17 mouse cellular contexts compared by ENCODE assay signal in the genomic region with DNA sequence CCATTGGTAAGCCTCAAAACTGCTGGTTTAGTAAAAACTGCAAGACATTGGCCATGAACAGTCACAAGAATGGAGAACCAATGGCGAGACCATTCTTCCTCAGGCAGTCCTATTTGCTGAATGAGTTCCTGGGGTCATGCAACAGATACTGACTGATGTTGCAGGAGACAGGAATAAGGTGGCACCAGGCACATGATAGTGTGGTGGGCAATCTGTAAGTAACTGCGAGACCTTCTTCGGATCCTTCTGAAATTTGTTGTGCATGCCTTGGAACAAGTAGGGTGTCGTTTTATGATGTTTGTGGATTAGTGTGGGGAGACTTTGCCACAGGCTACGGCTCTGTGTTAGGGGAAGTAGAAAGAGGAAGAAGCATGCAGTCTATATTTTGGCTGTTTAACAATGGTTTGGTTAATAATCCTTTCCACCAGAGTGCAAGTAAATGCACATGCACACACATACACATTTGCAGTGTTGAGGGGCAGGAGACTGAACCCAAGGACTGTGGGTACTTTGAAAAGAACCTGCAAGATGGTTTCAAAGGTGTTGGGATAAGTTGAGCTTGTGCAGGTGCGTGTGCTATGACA.
DNase-seq lines count a peak whose midpoint lies in the region; ATAC-seq and TF ChIP-seq lines count a peak whose summit lies in the region.
"Had no signal": no experiment of that assay in that cellular context is flagged by ENCODE, and none has a peak within 500 bp of the region (broad histone marks: within the 10 kb centered on the region; RNA-seq: fewer than 3 reads in every experiment).

No protein-coding gene starts in this region.

- no peak for TF ChIP-seq POLR2A in myocyte (IDR thresholded peaks at IDR 0.05; ENCODE audit: insufficient read length, low read depth)

- intact Hi-C loops in left cerebral cortex, adult 2 months (cut with DNase I) = loop anchor here (1.0 to 5.0 kb wide), 4 partner anchors 45 to 196 kb away; no protein-coding TSS in a partner anchor

- H3K4me3 ChIP-seq in left cerebral cortex, adult 2 months = no peak overlapping the region
- no peak overlapping the region for H3K4me3 ChIP-seq in embryonic facial prominence, embryonic 11.5 days (ENCODE audit: low read depth, low read length)
- no peak overlapping the region for H3K4me3 ChIP-seq in limb, embryonic 11.5 days (ENCODE audit: low read depth, low read length)
- H3K4me3 ChIP-seq in myocyte = no peak overlapping the region
- H3K4me3 ChIP-seq: forebrain, embryonic 13.5 days; gastrocnemius, adult 2 months; midbrain, embryonic 15.5 days; neural tube, embryonic 12.5 days had no signal

- no peak overlapping the region for H3K4me2 ChIP-seq in embryonic facial prominence, embryonic 11.5 days (ENCODE audit: low read depth, low read length)
- H3K4me2 ChIP-seq in limb, embryonic 11.5 days (ENCODE audit: low read depth, severe bottlenecking) = no peak overlapping the region
- peak overlapping the region; percentile 21 for H3K4me2 ChIP-seq in myocyte (ENCODE audit: low read depth)
- H3K4me2 ChIP-seq: forebrain, embryonic 13.5 days; heart, embryonic 11.5 days; midbrain, embryonic 15.5 days; neural tube, embryonic 12.5 days had no signal

- 89% methylated on average over 6 of the region's 6 CpGs for whole genome bisulfite sequencing in embryonic facial prominence, embryonic 11.5 days
- whole genome bisulfite sequencing in limb, embryonic 11.5 days = 86% methylated on average over 6 of the region's 6 CpGs

- peak overlapping the region; percentile 57 for H3K27ac ChIP-seq in left cerebral cortex, adult 2 months
- H3K27ac ChIP-seq in embryonic facial prominence, embryonic 11.5 days (replicated peaks; ENCODE audit: low read depth, low read length) = 0 out of 2 replicates have a peak overlapping the region, but pooled peaks have one; percentile 13
- H3K27ac ChIP-seq in limb, embryonic 11.5 days (replicated peaks; ENCODE audit: low read depth, low read length) = peak overlapping the region; percentile 88
- H3K27ac ChIP-seq: forebrain, embryonic 13.5 days; gastrocnemius, adult 2 months; liver, embryonic 14.5 days; midbrain, embryonic 15.5 days; neural tube, embryonic 12.5 days had no signal

- no peak overlapping the region for H3ac ChIP-seq in myocyte (ENCODE audit: control insufficient read depth, insufficient read length)

- H3K79me2 ChIP-seq in myocyte (ENCODE audit: control insufficient read depth, insufficient read depth) = no peaks in the 10 kb centered on the region

- no peak for DNase-seq in left cerebral cortex, adult 2 months (ENCODE audit: extremely low spot score in 1 of 2, low spot score in 2 of 2)
- no peak for DNase-seq in left cerebral cortex, adult 18-20 months (ENCODE audit: low spot score in 2 of 2)
- no peak for DNase-seq in embryonic facial prominence, embryonic 11.5 days (ENCODE audit: low spot score)
- no peak for DNase-seq in limb, embryonic 11.5 days (ENCODE audit: low spot score)
- DNase-seq in lung, postnatal 14 days = no peak
- DNase-seq in frontal cortex, postnatal 36 days (ENCODE audit: low spot score in 2 of 2) = no peak
- DNase-seq in kidney, adult 18-20 months = no peak
- DNase-seq: adrenal gland, adult 8-10 months; cerebellum, adult 9-10 months; gastrocnemius, adult 2 months; lung, postnatal 10 days had no signal

- no peaks in the 10 kb centered on the region for H3K27me3 ChIP-seq in embryonic facial prominence, embryonic 11.5 days (ENCODE audit: control insufficient read depth, insufficient read depth, low read length)
- no peaks in the 10 kb centered on the region for H3K27me3 ChIP-seq in limb, embryonic 11.5 days (ENCODE audit: control insufficient read depth, insufficient read depth, low read length)
- H3K27me3 ChIP-seq in myocyte (ENCODE audit: control insufficient read depth, insufficient read depth, insufficient read length) = no peaks in the 10 kb centered on the region
- H3K27me3 ChIP-seq: forebrain, embryonic 13.5 days; midbrain, embryonic 15.5 days; neural tube, embryonic 12.5 days had no signal

- no peaks in the 10 kb centered on the region for H3K36me3 ChIP-seq in embryonic facial prominence, embryonic 11.5 days (replicated peaks; ENCODE audit: control insufficient read depth, insufficient read depth, low read depth, low read length)
- no peaks in the 10 kb centered on the region for H3K36me3 ChIP-seq in limb, embryonic 11.5 days (ENCODE audit: control insufficient read depth, insufficient read depth, low read length)
- H3K36me3 ChIP-seq in myocyte (ENCODE audit: control insufficient read depth, insufficient read depth) = no peaks in the 10 kb centered on the region
- H3K36me3 ChIP-seq: midbrain, embryonic 15.5 days; neural tube, embryonic 12.5 days had no signal

- no peaks in the 10 kb centered on the region for H3K9me3 ChIP-seq in embryonic facial prominence, embryonic 11.5 days (replicated peaks; ENCODE audit: control insufficient read depth, low read length)
- H3K9me3 ChIP-seq in limb, embryonic 11.5 days (ENCODE audit: control insufficient read depth, low read length) = no peaks in the 10 kb centered on the region
- H3K9me3 ChIP-seq: forebrain, embryonic 13.5 days; midbrain, embryonic 15.5 days; neural tube, embryonic 12.5 days had no signal

- TF ChIP-seq CTCF in left cerebral cortex, adult 2 months (IDR thresholded peaks at IDR 0.05) = no peak

- no peaks in the 10 kb centered on the region for H3K4me1 ChIP-seq in embryonic facial prominence, embryonic 11.5 days (ENCODE audit: control insufficient read depth, insufficient read depth, low read length)
- peaks cover 10% of the 10 kb centered on the region; the same call in 1 of the 2 replicates for H3K4me1 ChIP-seq in limb, embryonic 11.5 days (ENCODE audit: control insufficient read depth, insufficient read depth, low read length)
- H3K4me1 ChIP-seq: midbrain, embryonic 15.5 days had no signal

- no peak overlapping the region for H3K9ac ChIP-seq in embryonic facial prominence, embryonic 11.5 days (replicated peaks; ENCODE audit: low read length)
- H3K9ac ChIP-seq in limb, embryonic 11.5 days (ENCODE audit: low read length) = no peak overlapping the region
- H3K9ac ChIP-seq: forebrain, embryonic 13.5 days; liver, embryonic 14.5 days; midbrain, embryonic 15.5 days; neural tube, embryonic 12.5 days had no signal

- no peak for ATAC-seq in embryonic facial prominence, embryonic 11.5 days (replicated peaks; ENCODE audit: insufficient number of reproducible peaks, low FRiP score, low TSS enrichment, low read depth)
- ATAC-seq in limb, embryonic 11.5 days (ENCODE audit: insufficient number of reproducible peaks, low FRiP score, low TSS enrichment, low read depth) = no peak
- ATAC-seq: forebrain, embryonic 13.5 days; midbrain, embryonic 15.5 days had no signal

TF ChIP-seq in myocyte, 11 proteins besides CTCF, POLR2A, EP300 and RAD21:
- TF ChIP-seq MYOG (IDR thresholded peaks at IDR 0.05; ENCODE audit: control insufficient read depth in 1 of 3, insufficient read depth in 1 of 3, insufficient read length in 2 of 3, low read depth in 2 of 3) (no peak), TCF12 (IDR thresholded peaks at IDR 0.05; ENCODE audit: insufficient read depth, poor library complexity, severe bottlenecking) (no peak), POLR2AphosphoS2 (IDR thresholded peaks at IDR 0.05; ENCODE audit: insufficient read length, low read depth) (no peak), CEBPB (IDR thresholded peaks at IDR 0.05; ENCODE audit: insufficient read depth, poor library complexity, severe bottlenecking) (no peak), REST (IDR thresholded peaks at IDR 0.05; ENCODE audit: insufficient read depth, insufficient read length) (no peak), MAX (IDR thresholded peaks at IDR 0.05; ENCODE audit: low read depth) (no peak), SRF (IDR thresholded peaks at IDR 0.05; ENCODE audit: control insufficient read depth, insufficient read length, low read depth) (no peak), USF1 (IDR thresholded peaks at IDR 0.05; ENCODE audit: low read depth) (no peak), E2F4 (IDR thresholded peaks at IDR 0.05; ENCODE audit: insufficient read depth) (no peak), MYOD1 (IDR thresholded peaks at IDR 0.05; ENCODE audit: control insufficient read depth in 1 of 3, insufficient read length in 2 of 3, low read depth in 2 of 3) (no peak), TCF3 (IDR thresholded peaks at IDR 0.05; ENCODE audit: insufficient read length, low read depth) (no peak)
TF ChIP-seq in myocyte: peak in this region for 0.

Comparison
In these comparisons a context has a peak if more than half of its experiments do, and no peak if none do; other contexts are left out.
1. H3K27ac ChIP-seq: peak in every context shown above with its lines; median percentile 88 in limb, embryonic 11.5 days; 57 in left cerebral cortex, adult 2 months; 13 in embryonic facial prominence, embryonic 11.5 days.